In genomic region chr2:153458022-153458441, GRCm38 (mm10) we compare ENCODE assay signal across 9 mouse cellular contexts. TPM values are rescaled to one million over a fixed set of nuclear protein-coding genes. Genes with fewer than 3 reads are reported as not detected.
DNase-seq lines count a peak whose midpoint lies in the region; ATAC-seq lines count a peak whose summit lies in the region.
"Had no signal": no experiment of that assay in that cellular context is flagged by ENCODE, and none has a peak within 500 bp of the region (broad histone marks: within the 10 kb centered on the region; RNA-seq: fewer than 3 reads in every experiment).

No protein-coding gene starts in this region.

- H3K4me3 ChIP-seq in kidney, embryonic 15.5 days (replicated peaks): no peak overlapping the region
- H3K4me3 ChIP-seq in hindbrain, embryonic 16.5 days (ENCODE audit: low read length): no peak overlapping the region
- H3K4me3 ChIP-seq in midbrain, embryonic 13.5 days (replicated peaks): no peak overlapping the region
- H3K4me3 ChIP-seq: left cerebral cortex, adult 2 months had no signal

- no peaks in the 10 kb centered on the region for H3K27me3 ChIP-seq in kidney, embryonic 15.5 days
- no peaks in the 10 kb centered on the region for H3K27me3 ChIP-seq in hindbrain, embryonic 16.5 days (replicated peaks; ENCODE audit: control insufficient read depth, insufficient read depth, low read length)
- H3K27me3 ChIP-seq in midbrain, embryonic 13.5 days: no peaks in the 10 kb centered on the region

- ATAC-seq in kidney, embryonic 15.5 days (replicated peaks; ENCODE audit: low FRiP score): no peak
- no peak for ATAC-seq in hindbrain, embryonic 16.5 days
- no peak for ATAC-seq in midbrain, embryonic 13.5 days
- ATAC-seq in erythroblast, adult 5-6 weeks (replicated peaks; ENCODE audit: low FRiP score, poor library complexity, severe bottlenecking): no peak
- ATAC-seq in CD4-positive, CD25-positive, alpha-beta regulatory T cell, adult 4 months: no peak

- no peak for DNase-seq in kidney, adult 11 months
- peak; percentile 46 for DNase-seq in gastrocnemius, postnatal 25 days
- no peak for DNase-seq in cerebellum, postnatal 25 days

- H3K4me1 ChIP-seq in kidney, embryonic 15.5 days: peaks cover 38% of the 10 kb centered on the region
- peaks cover 7% of the 10 kb centered on the region; the same call in 1 of the 2 replicates for H3K4me1 ChIP-seq in hindbrain, embryonic 16.5 days (ENCODE audit: control insufficient read depth, insufficient read depth, low read depth, low read length)
- H3K4me1 ChIP-seq in midbrain, embryonic 13.5 days (replicated peaks): peaks cover 21% of the 10 kb centered on the region

- peak overlapping the region; percentile 81 for H3K27ac ChIP-seq in kidney, embryonic 15.5 days
- H3K27ac ChIP-seq in hindbrain, embryonic 16.5 days (ENCODE audit: low read depth, low read length): peak overlapping the region; percentile 30; the same call in 1 of the 2 replicates
- peak overlapping the region; percentile 78; the same call in 1 of the 2 replicates for H3K27ac ChIP-seq in midbrain, embryonic 13.5 days
- H3K27ac ChIP-seq: left cerebral cortex, adult 2 months had no signal

- no peak overlapping the region for H3K9ac ChIP-seq in kidney, embryonic 15.5 days
- 0 out of 2 replicates have a peak overlapping the region, but pooled peaks have one; percentile 21 for H3K9ac ChIP-seq in hindbrain, embryonic 16.5 days (ENCODE audit: low read depth, low read length)
- H3K9ac ChIP-seq in midbrain, embryonic 13.5 days (replicated peaks): 0 out of 2 replicates have a peak overlapping the region, but pooled peaks have one; percentile 30

- H3K9me3 ChIP-seq in kidney, embryonic 15.5 days (replicated peaks): no peaks in the 10 kb centered on the region
- H3K9me3 ChIP-seq in hindbrain, embryonic 16.5 days (ENCODE audit: control insufficient read depth, low read length): no peaks in the 10 kb centered on the region
- H3K9me3 ChIP-seq in midbrain, embryonic 13.5 days: no peaks in the 10 kb centered on the region

- no peaks in the 10 kb centered on the region for H3K36me3 ChIP-seq in kidney, embryonic 15.5 days
- 0 out of 2 replicates have a peak, but pooled peaks cover 8% of the 10 kb centered on the region for H3K36me3 ChIP-seq in hindbrain, embryonic 16.5 days (ENCODE audit: control insufficient read depth, insufficient read depth, low read length)
- H3K36me3 ChIP-seq in midbrain, embryonic 13.5 days: peaks cover 6% of the 10 kb centered on the region; the same call in 1 of the 2 replicates

- H3K4me2 ChIP-seq in kidney, embryonic 15.5 days: no peak overlapping the region
- H3K4me2 ChIP-seq in hindbrain, embryonic 16.5 days (ENCODE audit: low read length): no peak overlapping the region
- no peak overlapping the region for H3K4me2 ChIP-seq in midbrain, embryonic 13.5 days (replicated peaks)

- 33% methylated on average over 3 of the region's 3 CpGs for WGBS in kidney, embryonic 15.5 days
- 50% methylated on average over 3 of the region's 3 CpGs for WGBS in hindbrain, embryonic 16.5 days
- 46% methylated on average over 3 of the region's 3 CpGs for WGBS in midbrain, embryonic 13.5 days

RNA-seq across cellular contexts. Expression of gene 4930404H24Rik, which starts 34.6 kb away (rescaled TPM):
- polyA plus RNA-seq in kidney, embryonic 15.5 days (2015; fragmentation: Nextera tagmentation; extraction: Ambion mirVana): not detected in 2 replicates
- not detected for total RNA-seq in gastrocnemius, postnatal 25 days (2021)
- not detected in 2 replicates for polyA plus RNA-seq in hindbrain, embryonic 16.5 days (2015; fragmentation: Nextera tagmentation; extraction: Ambion mirVana)
- polyA plus RNA-seq in midbrain, embryonic 13.5 days (2015; fragmentation: Nextera tagmentation; extraction: Ambion mirVana): not detected in 2 replicates
- 7.1 TPM in 1 of 2 replicates, not detected in the other for total RNA-seq in erythroblast, adult 5-6 weeks (2015; ENCODE audit: low replicate concordance)
- not detected in 2 replicates for total RNA-seq in erythroblast, adult 5-6 weeks (2017; ENCODE audit: low replicate concordance)
- polyA plus RNA-seq in CD4-positive, CD25-positive, alpha-beta regulatory T cell, adult 4 months (2017; shearing (Covaris generic)): not detected
- total RNA-seq: left cerebral cortex, adult 2 months had no signal

Comparison
In these comparisons a context has a peak if more than half of its experiments do, and no peak if none do; other contexts are left out.
1. H3K27ac ChIP-seq: peak in every context shown above with its lines; median percentile 81 in kidney, embryonic 15.5 days; 78 in midbrain, embryonic 13.5 days; 30 in hindbrain, embryonic 16.5 days.